Mouse (Mus musculus): Measurements from ENCODE around the gene 1810049J17Rik. TPM values are rescaled to one million over a fixed set of nuclear protein-coding genes. Genes with fewer than 3 reads are reported as not detected.

The 1810049J17Rik gene
- polyA plus RNA-seq, 2 experiments = 3.1 TPM; not detected in 1

GRCm38 (mm10) chr15:12364096-12364495 lies 42.4 kb upstream of the 1810049J17Rik start:
- DNase-seq (ENCODE audit: low read depth in 3 of 3, low spot score in 3 of 3) (no peak), ATAC-seq (ENCODE audit: insufficient read depth) (no peak)
- Histone ChIP-seq H3K36me3 (replicated peaks; ENCODE audit: control insufficient read depth, insufficient read depth, low read depth) (no peaks in the 10 kb centered on the region), H3K9me3 (ENCODE audit: control insufficient read depth, low read length) (no peaks in the 10 kb centered on the region), H3K9ac (replicated peaks) (no peak overlapping the region), H3K4me2 (ENCODE audit: low read depth) (no peak overlapping the region), H3K27ac (no peak overlapping the region), H3K4me1 (replicated peaks; ENCODE audit: control insufficient read depth in 2 of 2, insufficient read depth in 2 of 2, low read length in 1 of 2) (peaks cover 20 to 29% of the 10 kb centered on the region in 2 experiments), H3K4me3 (ENCODE audit: insufficient read depth in 1 of 2, low read depth in 2 of 2, low read length in 2 of 2) (no peak overlapping the region), H3K27me3 (ENCODE audit: control insufficient read depth, insufficient read depth, low read length) (no peaks in the 10 kb centered on the region)
- TF ChIP-seq CTCF (IDR thresholded peaks at IDR 0.05; ENCODE audit: low read depth) (no peak), EP300 (IDR thresholded peaks at IDR 0.05; ENCODE audit: low read depth) (no peak)
- 64% methylated on average over 4 of the region's 4 CpGs for WGBS (ENCODE audit: insufficient replicate concordance)

DNA sequence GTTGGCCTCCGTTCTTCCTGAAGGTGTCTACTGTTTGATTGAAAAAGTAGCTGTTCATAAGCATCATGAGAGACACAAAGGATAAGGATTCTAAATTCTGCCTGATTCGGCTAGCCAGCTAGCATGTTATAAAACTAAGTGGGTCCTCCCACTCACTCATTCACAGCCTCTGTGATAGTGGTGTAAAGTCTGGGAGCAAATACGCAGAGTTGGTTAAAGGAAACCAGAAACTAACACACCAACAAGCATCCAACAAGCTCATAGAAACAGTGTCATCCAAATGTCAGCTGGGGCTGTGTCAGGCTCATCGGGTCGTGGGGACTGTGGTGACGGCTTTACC lies 41.0 kb upstream of the 1810049J17Rik start:
- Histone ChIP-seq H3K36me3 (replicated peaks; ENCODE audit: control insufficient read depth, insufficient read depth, low read depth) (no peaks in the 10 kb centered on the region; the same call in 1 of the 2 replicates), H3K27ac (no peak overlapping the region), H3K27me3 (ENCODE audit: control insufficient read depth, insufficient read depth, low read length) (no peaks in the 10 kb centered on the region), H3K4me1 (replicated peaks; ENCODE audit: control insufficient read depth in 2 of 2, insufficient read depth in 2 of 2, low read length in 1 of 2) (peaks cover 10 to 20% of the 10 kb centered on the region in 2 experiments), H3K9ac (replicated peaks) (no peak overlapping the region), H3K4me3 (ENCODE audit: insufficient read depth in 1 of 2, low read depth in 2 of 2, low read length in 2 of 2) (no peak overlapping the region), H3K9me3 (ENCODE audit: control insufficient read depth, low read length) (no peaks in the 10 kb centered on the region), H3K4me2 (ENCODE audit: low read depth) (no peak overlapping the region)
- ATAC-seq (ENCODE audit: insufficient read depth) = no peak
- 83% methylated on average over 6 of the region's 6 CpGs for WGBS (ENCODE audit: insufficient replicate concordance)
- no peak for DNase-seq (ENCODE audit: low read depth in 3 of 3, low spot score in 3 of 3)
- TF ChIP-seq CTCF (IDR thresholded peaks at IDR 0.05; ENCODE audit: low read depth) = no peak
- no peak for TF ChIP-seq EP300 (IDR thresholded peaks at IDR 0.05; ENCODE audit: low read depth)

DNA sequence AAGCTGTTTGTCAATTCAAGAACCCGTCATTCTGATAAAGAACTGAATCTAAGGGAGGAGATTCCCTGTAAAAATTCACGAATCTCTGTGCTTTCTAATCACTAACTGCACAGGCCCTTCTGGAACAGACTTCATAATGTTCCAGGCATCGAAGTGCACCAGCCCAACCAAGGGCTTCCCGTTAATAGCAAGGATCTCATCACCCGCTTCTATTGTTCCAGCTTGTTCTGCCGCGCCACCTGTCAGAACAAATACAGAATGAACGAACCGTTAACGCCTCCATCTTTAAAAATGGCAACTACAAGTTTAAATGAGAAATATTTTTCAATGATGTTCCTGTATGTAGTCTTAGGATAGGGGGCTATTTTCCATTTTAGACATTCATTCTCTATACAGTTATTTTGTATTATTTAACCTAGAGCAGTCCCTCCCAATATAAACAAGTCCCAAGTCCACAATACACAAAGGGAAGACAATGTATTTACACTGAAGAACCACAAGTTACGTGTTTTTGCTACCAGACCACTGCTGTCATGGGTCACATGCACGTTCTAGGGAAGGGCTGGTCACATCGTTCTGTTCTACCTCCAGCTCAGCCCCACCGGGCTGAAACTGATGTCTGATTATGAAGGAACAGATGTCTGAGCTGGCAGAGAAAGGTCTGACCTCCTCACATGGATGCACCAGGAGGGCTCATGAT lies 40.5 kb upstream of the 1810049J17Rik start:
- DNase-seq (ENCODE audit: low read depth in 3 of 3, low spot score in 3 of 3) = no peak
- no peak overlapping the region for H3K4me3 ChIP-seq (ENCODE audit: insufficient read depth in 1 of 2, low read depth in 2 of 2, low read length in 2 of 2)

DNA sequence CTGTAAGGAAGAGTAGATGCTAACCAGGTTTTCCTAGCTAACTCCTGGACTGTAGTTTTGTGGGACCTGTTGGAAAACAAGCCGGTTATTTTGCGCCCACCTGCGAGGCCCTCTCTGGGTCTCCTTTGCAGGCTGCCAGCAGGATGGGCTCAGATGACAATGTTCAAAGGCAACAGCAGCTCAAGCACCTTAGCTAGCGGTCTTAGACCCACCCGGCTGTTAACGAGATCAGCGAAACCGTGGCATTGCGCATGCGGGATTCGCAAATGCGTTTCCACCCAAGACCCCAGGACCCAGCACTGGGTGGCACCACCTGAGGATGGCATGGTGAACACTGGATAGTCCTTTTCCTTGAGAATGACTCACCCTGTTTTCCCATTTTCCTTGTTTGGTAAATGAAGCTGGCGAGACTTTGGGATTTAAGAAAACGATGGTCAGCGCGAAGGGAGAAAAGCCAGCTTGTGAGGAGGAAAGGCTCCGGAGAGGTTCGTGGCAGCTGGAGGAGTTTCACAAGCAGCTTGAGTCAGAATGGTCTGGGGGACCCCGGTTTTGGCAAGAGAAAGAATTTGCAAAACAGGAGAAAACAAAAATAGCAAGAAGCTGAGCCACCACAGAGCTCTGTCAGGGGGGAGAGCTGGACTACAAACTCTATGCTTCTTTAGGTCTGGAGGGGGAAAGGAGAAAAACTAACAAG lies 39.0 kb upstream of the 1810049J17Rik start:
- no peak overlapping the region for H3K4me2 ChIP-seq (ENCODE audit: low read depth)
- DNase-seq (ENCODE audit: low read depth in 3 of 3, low spot score in 3 of 3) = no peak
- ATAC-seq (ENCODE audit: insufficient read depth) = no peak
- H3K27me3 ChIP-seq (ENCODE audit: control insufficient read depth, insufficient read depth, low read length) = no peaks in the 10 kb centered on the region
- H3K9me3 ChIP-seq (ENCODE audit: control insufficient read depth, low read length) = no peaks in the 10 kb centered on the region
- 84% methylated on average over 19 of the region's 19 CpGs for WGBS (ENCODE audit: insufficient replicate concordance)
- peaks cover under 1% of the 10 kb centered on the region for H3K36me3 ChIP-seq (replicated peaks; ENCODE audit: control insufficient read depth, insufficient read depth, low read depth)
- no peak overlapping the region for H3K27ac ChIP-seq
- TF ChIP-seq EP300 (IDR thresholded peaks at IDR 0.05; ENCODE audit: low read depth) (no peak), CTCF (IDR thresholded peaks at IDR 0.05; ENCODE audit: low read depth) (no peak)
- H3K9ac ChIP-seq (replicated peaks) = no peak overlapping the region
- H3K4me3 ChIP-seq (ENCODE audit: insufficient read depth in 1 of 2, low read depth in 2 of 2, low read length in 2 of 2) = no peak overlapping the region
- peaks cover under 1 to 4% of the 10 kb centered on the region in 2 experiments; a peak in 3 of 4 replicates for H3K4me1 ChIP-seq (replicated peaks; ENCODE audit: control insufficient read depth in 2 of 2, insufficient read depth in 2 of 2, low read length in 1 of 2)

More for the DNA sequence above, 40.5 kb upstream of the 1810049J17Rik start:
- no peak overlapping the region for H3K9ac ChIP-seq (replicated peaks)
- no peaks in the 10 kb centered on the region for H3K27me3 ChIP-seq (ENCODE audit: control insufficient read depth, insufficient read depth, low read length)
- H3K4me2 ChIP-seq (ENCODE audit: low read depth) = no peak overlapping the region
- no peaks in the 10 kb centered on the region for H3K9me3 ChIP-seq (ENCODE audit: control insufficient read depth, low read length)
- no peaks in the 10 kb centered on the region; the same call in 1 of the 2 replicates for H3K36me3 ChIP-seq (replicated peaks; ENCODE audit: control insufficient read depth, insufficient read depth, low read depth)
- H3K4me1 ChIP-seq (replicated peaks; ENCODE audit: control insufficient read depth in 2 of 2, insufficient read depth in 2 of 2, low read length in 1 of 2) = peaks cover 5 to 16% of the 10 kb centered on the region in 2 experiments; a peak in 3 of 4 replicates
- H3K27ac ChIP-seq = no peak overlapping the region
- TF ChIP-seq EP300 (IDR thresholded peaks at IDR 0.05; ENCODE audit: low read depth) (no peak), CTCF (IDR thresholded peaks at IDR 0.05; ENCODE audit: low read depth) (no peak)
- ATAC-seq (ENCODE audit: insufficient read depth) = no peak
- WGBS (ENCODE audit: insufficient replicate concordance) = 77% methylated on average over 14 of the region's 14 CpGs

DNA sequence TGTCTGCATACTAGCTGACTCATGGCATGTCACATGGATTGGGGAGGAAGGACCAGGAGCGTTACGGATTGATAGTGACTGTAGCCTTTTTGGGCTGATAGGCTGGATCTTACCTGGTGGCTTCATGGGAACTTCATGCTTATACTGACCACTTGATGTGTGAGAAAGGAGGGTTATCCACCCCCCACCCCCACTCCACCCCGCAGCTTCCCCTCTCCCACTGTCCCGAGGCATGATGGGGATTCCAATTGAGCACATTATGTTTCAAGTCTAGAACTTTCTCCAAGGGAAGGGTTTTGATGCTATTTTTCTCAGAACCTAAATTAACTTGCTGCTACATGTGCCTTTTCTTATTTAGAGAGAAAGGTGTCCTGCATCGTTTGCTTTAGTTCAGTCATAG lies 36.7 kb upstream of the 1810049J17Rik start:
- H3K4me1 ChIP-seq (replicated peaks; ENCODE audit: control insufficient read depth in 2 of 2, insufficient read depth in 2 of 2, low read length in 1 of 2) = no peaks in the 10 kb centered on the region
- H3K9me3 ChIP-seq (ENCODE audit: control insufficient read depth, low read length) = no peaks in the 10 kb centered on the region
- no peak overlapping the region for H3K9ac ChIP-seq (replicated peaks)
- no peak for ATAC-seq (ENCODE audit: insufficient read depth)
- H3K27ac ChIP-seq = no peak overlapping the region
- 89% methylated on average over 5 of the region's 5 CpGs for WGBS (ENCODE audit: insufficient replicate concordance)
- no peaks in the 10 kb centered on the region for H3K27me3 ChIP-seq (ENCODE audit: control insufficient read depth, insufficient read depth, low read length)
- no peak for TF ChIP-seq CTCF (IDR thresholded peaks at IDR 0.05; ENCODE audit: low read depth)
- no peak for TF ChIP-seq EP300 (IDR thresholded peaks at IDR 0.05; ENCODE audit: low read depth)
- H3K36me3 ChIP-seq (replicated peaks; ENCODE audit: control insufficient read depth, insufficient read depth, low read depth) = peaks cover 15% of the 10 kb centered on the region
- H3K4me3 ChIP-seq (ENCODE audit: insufficient read depth in 1 of 2, low read depth in 2 of 2, low read length in 2 of 2) = no peak overlapping the region
- H3K4me2 ChIP-seq (ENCODE audit: low read depth) = no peak overlapping the region
- DNase-seq (ENCODE audit: low read depth in 3 of 3, low spot score in 3 of 3) = no peak
